Mouse (Mus musculus) hindbrain, postnatal 0 days (tissue): ENCODE results near the gene 9930104L06Rik. TPM values are rescaled to one million over a fixed set of nuclear protein-coding genes. Genes with fewer than 3 reads are reported as not detected.

Source experiments
- ATAC-seq: fragments of 200-750 bp; cut with Nextera tagmentation; 2 replicates; pipeline ENCODE4 v1.8.0; 2017; ENCODE audit warnings: mild to moderate bottlenecking, moderate TSS enrichment, moderate library complexity
- DNase-seq: peaks from one replicate; pipeline ENCODE4 v3.0.0-alpha.2; 2015; ENCODE audit warnings: low spot score
- H3K27ac ChIP-seq: fragments of 300-500 bp; sonication (generic); 2 replicates; pipeline ENCODE4 v1.5.1; 2014; ENCODE audit warnings: mild to moderate bottlenecking
- H3K27me3 ChIP-seq: fragments of 300-500 bp; sonication (generic); 2 replicates; pipeline ENCODE4 v1.6.1; 2014; ENCODE audit warnings: low read length, mixed read lengths; ENCODE audit not compliant: insufficient read depth
- H3K36me3 ChIP-seq: fragments of 300-500 bp; sonication (generic); 2 replicates; pipeline ENCODE4 v1.6.1; 2014; ENCODE audit warnings: low read length, mixed read lengths; ENCODE audit not compliant: insufficient read depth
- H3K4me1 ChIP-seq: fragments of 300-500 bp; sonication (generic); 2 replicates; pipeline ENCODE4 v1.6.1; 2014; ENCODE audit warnings: antibody characterized with exemption, low read length, mixed read lengths; ENCODE audit not compliant: insufficient read depth
- H3K4me2 ChIP-seq: fragments of 300-500 bp; sonication (generic); 2 replicates; pipeline ENCODE4 v1.6.1; 2014; ENCODE audit warnings: low read depth, mild to moderate bottlenecking, low read length, moderate library complexity, mixed read lengths
- H3K4me3 ChIP-seq: fragments of 300-500 bp; sonication (generic); 2 replicates; pipeline ENCODE4 v1.5.1; 2014; ENCODE audit warnings: low read length
- H3K9ac ChIP-seq: fragments of 300-500 bp; sonication (generic); replicated peaks from 2 replicates; pipeline ENCODE4 v1.6.1; 2014; ENCODE audit warnings: mild to moderate bottlenecking, low read length, moderate library complexity, mixed read lengths
- H3K9me3 ChIP-seq: fragments of 300-500 bp; sonication (generic); 2 replicates; pipeline ENCODE4 v1.6.1; 2016; ENCODE audit warnings: low read length, mixed read lengths
- CTCF ChIP-seq: IDR thresholded peaks from 2 replicates; pipeline ENCODE4 v1.5.1; 2016; ENCODE audit warnings: antibody characterized with exemption, control low read depth, low read depth
- WGBS: fragments of 180-500 bp; shearing (Covaris S2); extraction: QIAGEN DNeasy Blood & Tissue Kit; methylation state at CpG from one replicate; pipeline ENCODE4 v1.1.7; 2014; 5-methylcytosine and 5-hydroxymethylcytosine counted together
- polyA plus RNA-seq: library from polyadenylated mRNA; unstranded; fragments of >200 nt; fragmentation: Nextera tagmentation; extraction: Ambion mirVana; gene quantifications from 2 replicates; pipeline ENCODE4 v1.2.1, GENCODE M21; 2015
- total RNA-seq: library from RNA; depleted of rRNA; stranded (reverse); fragments of >200 nt; gene quantifications from 2 replicates; pipeline ENCODE4 v1.2.3, GENCODE M21; 2014

Gene 9930104L06Rik
- total and polyA plus RNA-seq, 2 experiments from 2014 or later = 9.3 to 15.5 TPM

DNA sequence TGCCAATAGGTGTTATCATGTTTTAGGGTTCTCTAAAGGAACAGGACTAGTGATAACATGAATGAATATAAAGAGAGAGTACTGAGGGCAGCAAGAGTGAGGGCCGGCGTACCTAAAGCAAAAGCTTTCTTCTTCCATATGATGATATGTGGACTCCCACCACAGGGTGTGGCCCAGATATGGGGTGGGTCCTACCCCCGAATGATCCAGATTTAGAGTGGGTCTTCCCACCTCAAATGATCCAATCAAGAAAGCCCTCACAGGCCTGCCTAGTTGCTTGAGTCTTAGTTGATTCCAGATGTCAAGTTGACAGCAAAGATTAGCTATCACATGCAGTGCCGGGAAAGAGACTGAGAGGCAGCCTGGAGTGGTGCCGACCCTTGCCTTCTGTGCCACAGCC, 6.9 kb downstream of the 9930104L06Rik start:
- H3K4me3 ChIP-seq = no peak overlapping the region
- no peak overlapping the region for H3K9ac ChIP-seq
- no peak overlapping the region for H3K4me2 ChIP-seq
- no peaks in the 10 kb centered on the region for H3K9me3 ChIP-seq
- peaks cover 16% of the 10 kb centered on the region for H3K36me3 ChIP-seq
- H3K4me1 ChIP-seq = no peaks in the 10 kb centered on the region
- no peak for DNase-seq
- 85% methylated on average over 5 of the region's 5 CpGs for WGBS
- TF ChIP-seq CTCF = no peak
- no peak for ATAC-seq
- H3K27me3 ChIP-seq = no peaks in the 10 kb centered on the region
- no peak overlapping the region for H3K27ac ChIP-seq

DNA sequence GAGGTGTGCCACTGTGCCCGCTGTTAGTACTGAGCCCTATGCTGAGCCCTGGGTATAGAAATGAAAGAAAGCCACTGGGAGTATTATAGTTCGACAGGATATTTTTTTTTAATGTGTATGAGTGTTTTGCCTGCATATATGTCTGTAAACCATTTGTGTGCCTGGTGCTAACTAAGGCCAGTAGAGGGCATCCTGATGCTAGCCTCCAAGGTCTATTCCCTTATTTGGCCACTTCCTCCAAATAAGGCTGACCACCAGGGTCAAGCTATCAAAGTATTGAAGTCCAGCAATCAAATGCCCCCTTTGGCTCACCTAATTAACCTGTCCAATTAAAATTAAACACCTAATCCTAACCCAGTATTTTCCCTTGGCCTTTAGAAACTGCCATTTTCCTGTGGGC, 8.1 kb downstream of the 9930104L06Rik start:
- ATAC-seq (no peak), DNase-seq (peak; percentile 61)
- TF ChIP-seq CTCF = peak; percentile 64
- no peaks in the 10 kb centered on the region for H3K9me3 ChIP-seq
- no peaks in the 10 kb centered on the region for H3K27me3 ChIP-seq
- no peak overlapping the region for H3K27ac ChIP-seq
- H3K4me2 ChIP-seq = no peak overlapping the region
- no peak overlapping the region for H3K9ac ChIP-seq
- WGBS = 62% methylated on average over 2 of the region's 2 CpGs
- H3K4me1 ChIP-seq = no peaks in the 10 kb centered on the region
- H3K4me3 ChIP-seq = no peak overlapping the region
- H3K36me3 ChIP-seq = peaks cover 10% of the 10 kb centered on the region

DNA sequence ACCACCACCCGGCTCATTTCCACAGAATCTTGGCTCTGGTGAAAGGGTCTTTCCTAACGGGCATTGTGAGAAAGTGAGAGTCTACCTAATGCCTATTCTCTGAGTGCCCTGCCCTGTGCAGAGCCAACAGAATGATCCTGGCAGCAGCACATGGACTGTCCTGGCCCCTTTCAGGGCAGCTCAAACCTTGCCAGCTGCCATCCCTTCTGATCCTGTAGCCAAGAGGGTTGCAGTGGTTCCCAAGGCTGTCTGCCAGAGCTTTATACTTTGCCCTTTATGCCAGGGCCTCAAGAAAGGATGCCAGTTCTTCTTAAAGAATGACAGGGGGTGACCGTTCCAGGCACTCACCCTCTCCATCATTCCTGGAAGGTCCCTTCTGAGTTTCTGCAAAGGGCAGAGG, 12.6 kb downstream of the 9930104L06Rik start:
- Histone ChIP-seq H3K36me3 (no peaks in the 10 kb centered on the region), H3K9me3 (no peaks in the 10 kb centered on the region), H3K4me3 (no peak overlapping the region), H3K27me3 (no peaks in the 10 kb centered on the region), H3K27ac (no peak overlapping the region), H3K9ac (no peak overlapping the region), H3K4me2 (no peak overlapping the region), H3K4me1 (no peaks in the 10 kb centered on the region)
- no peak for TF ChIP-seq CTCF
- DNase-seq (peak; percentile 65), ATAC-seq (peak; percentile 77; the same call in 1 of the 2 replicates)
- WGBS = 51% methylated on average over 3 of the region's 3 CpGs

DNA sequence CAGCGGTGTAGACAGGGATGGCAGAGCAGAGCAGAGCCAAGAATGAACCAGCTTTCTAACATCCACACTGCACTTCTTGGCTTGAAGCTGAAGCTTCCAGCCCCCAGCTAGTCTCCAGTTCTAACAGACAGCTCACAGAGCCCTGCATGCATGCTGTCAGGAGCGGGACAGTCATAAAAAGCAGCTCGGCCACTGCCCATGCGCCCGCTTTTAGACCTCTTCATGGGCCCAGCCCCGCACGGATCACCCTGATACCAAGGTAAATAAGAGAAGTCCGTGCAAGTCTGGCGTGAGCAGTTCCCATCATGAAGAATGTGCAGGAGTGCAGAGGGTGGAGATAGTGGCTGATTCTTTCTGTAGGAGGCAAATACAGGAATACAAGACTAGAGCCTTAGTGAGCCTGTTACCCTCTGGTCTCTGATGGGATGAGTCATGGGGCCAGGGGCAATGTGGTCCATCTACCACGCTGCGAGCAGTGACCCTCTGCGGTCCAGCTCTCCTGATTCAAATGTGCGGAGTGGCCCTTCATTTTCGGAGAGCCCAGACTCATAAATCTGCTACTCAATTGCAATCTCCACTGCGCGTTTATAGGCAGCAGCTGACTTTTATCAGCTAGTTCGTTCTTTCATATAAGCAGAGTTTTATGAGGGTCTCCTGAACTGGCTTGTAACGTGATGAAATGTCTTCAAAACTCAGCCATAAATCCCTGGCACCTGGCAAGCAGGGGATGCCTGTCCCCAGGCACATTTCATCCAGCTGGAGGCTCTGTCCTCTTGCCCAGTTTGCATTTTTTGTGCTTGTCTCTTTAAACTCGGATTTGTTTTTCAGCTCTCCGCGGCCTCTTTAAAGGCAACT, 13.6 kb downstream of the 9930104L06Rik start:
- DNase-seq (no peak), ATAC-seq (no peak)
- TF ChIP-seq CTCF = no peak
- H3K4me3 ChIP-seq = no peak overlapping the region
- H3K9ac ChIP-seq = no peak overlapping the region
- H3K27me3 ChIP-seq = no peaks in the 10 kb centered on the region
- H3K27ac ChIP-seq = no peak overlapping the region
- WGBS = 77% methylated on average over 21 of the region's 21 CpGs
- H3K9me3 ChIP-seq = no peaks in the 10 kb centered on the region
- no peaks in the 10 kb centered on the region for H3K4me1 ChIP-seq
- no peaks in the 10 kb centered on the region for H3K36me3 ChIP-seq
- H3K4me2 ChIP-seq = no peak overlapping the region

DNA sequence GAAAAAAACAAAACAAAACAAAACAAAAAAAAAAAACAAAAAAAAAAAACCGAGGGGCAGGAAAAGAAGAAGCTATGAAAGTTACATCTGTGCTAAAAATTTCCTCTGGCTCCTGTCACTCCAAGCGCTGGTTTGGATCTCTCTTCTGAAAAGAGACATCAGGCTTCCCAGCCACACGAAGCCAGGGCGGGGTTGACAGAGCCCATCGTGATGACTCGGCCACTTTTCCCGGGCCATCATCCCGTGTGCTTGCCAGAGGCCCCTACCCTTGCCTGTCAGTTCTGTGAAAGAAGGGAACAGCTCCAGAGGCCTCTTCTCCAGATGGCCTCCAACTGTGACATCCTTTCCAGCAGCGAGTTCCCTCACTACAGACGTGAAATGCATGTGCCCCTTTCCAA, 14.2 kb downstream of the 9930104L06Rik start:
- Histone ChIP-seq H3K27me3 (no peaks in the 10 kb centered on the region), H3K4me2 (no peak overlapping the region), H3K36me3 (no peaks in the 10 kb centered on the region), H3K4me3 (no peak overlapping the region), H3K9ac (no peak overlapping the region), H3K9me3 (no peaks in the 10 kb centered on the region), H3K4me1 (no peaks in the 10 kb centered on the region), H3K27ac (no peak overlapping the region)
- no peak for TF ChIP-seq CTCF
- DNase-seq (no peak), ATAC-seq (no peak)
- WGBS = 36% methylated on average over 10 of the region's 10 CpGs

DNA sequence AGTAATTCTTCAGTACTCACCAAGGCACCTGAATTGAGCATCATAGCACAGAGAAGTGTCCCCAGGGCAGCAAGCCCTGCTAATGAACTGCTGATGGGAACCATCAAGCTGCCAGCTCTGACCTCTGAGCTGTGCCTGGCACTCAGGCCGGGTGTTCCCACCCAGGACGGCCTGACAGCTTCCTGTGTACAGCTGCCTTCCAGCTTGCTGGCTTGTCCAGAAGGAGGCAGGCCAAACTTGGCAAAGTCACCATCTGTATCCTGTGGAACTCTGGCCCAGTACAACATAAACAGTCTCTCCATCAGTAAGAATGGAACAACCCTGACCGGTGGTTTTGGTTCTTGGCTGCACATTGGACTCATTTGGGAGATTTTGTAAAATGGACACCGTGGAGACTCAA, 16.7 kb downstream of the 9930104L06Rik start:
- TF ChIP-seq CTCF = no peak
- no peak overlapping the region for H3K4me2 ChIP-seq
- no peaks in the 10 kb centered on the region for H3K4me1 ChIP-seq
- no peaks in the 10 kb centered on the region for H3K36me3 ChIP-seq
- DNase-seq (no peak), ATAC-seq (no peak)
- no peak overlapping the region for H3K9ac ChIP-seq
- WGBS = 72% methylated on average over 4 of the region's 4 CpGs
- no peak overlapping the region for H3K4me3 ChIP-seq
- H3K27ac ChIP-seq = no peak overlapping the region
- H3K27me3 ChIP-seq = no peaks in the 10 kb centered on the region
- H3K9me3 ChIP-seq = no peaks in the 10 kb centered on the region

DNA sequence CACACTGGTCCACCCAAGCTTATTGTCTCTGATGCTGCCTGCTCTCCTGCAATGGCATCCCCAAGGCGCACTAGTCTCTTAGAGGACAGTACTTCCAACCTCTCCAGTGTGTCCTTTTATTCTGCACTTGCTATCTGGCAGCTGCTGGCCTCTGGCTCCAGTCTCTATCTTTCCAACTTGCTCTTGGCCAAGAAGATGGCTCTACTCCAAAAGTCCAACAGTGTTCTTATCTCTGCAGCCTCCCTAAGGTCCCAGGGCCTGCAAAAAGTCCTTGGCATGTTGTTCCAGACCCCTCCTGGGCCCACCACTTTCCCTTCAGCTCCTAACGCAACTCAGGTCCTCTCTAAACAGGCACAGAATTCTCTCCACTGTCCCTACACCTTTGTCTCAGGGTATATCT, 20.4 kb downstream of the 9930104L06Rik start:
- TF ChIP-seq CTCF = no peak

More for the DNA sequence above, 20.4 kb downstream of the 9930104L06Rik start:
- no peak overlapping the region for H3K4me2 ChIP-seq
- H3K27me3 ChIP-seq = no peaks in the 10 kb centered on the region
- H3K9ac ChIP-seq = no peak overlapping the region
- ATAC-seq (no peak), DNase-seq (no peak)
- WGBS = 92% methylated on average over 2 of the region's 2 CpGs
- H3K4me1 ChIP-seq = no peaks in the 10 kb centered on the region
- H3K36me3 ChIP-seq = no peaks in the 10 kb centered on the region
- no peak overlapping the region for H3K4me3 ChIP-seq
- H3K9me3 ChIP-seq = no peaks in the 10 kb centered on the region
- no peak overlapping the region for H3K27ac ChIP-seq
